In genomic region chrX:147349167-147349566, GRCm38 (mm10) we compare ENCODE assay signal across 29 mouse cellular contexts.
DNase-seq lines count a peak whose midpoint lies in the region; TF ChIP-seq lines count a peak whose summit lies in the region.
"Had no signal": no experiment of that assay in that cellular context is flagged by ENCODE, and none has a peak within 500 bp of the region (broad histone marks: within the 10 kb centered on the region; RNA-seq: fewer than 3 reads in every experiment).

No protein-coding gene starts in this region.

- H3K4me1 ChIP-seq in embryonic fibroblast, embryonic 13.5 days (ENCODE audit: control insufficient read depth, insufficient read depth, low read length): no peaks in the 10 kb centered on the region
- H3K4me1 ChIP-seq: embryonic facial prominence, embryonic 15.5 days; forebrain, embryonic 10.5 days; forebrain, embryonic 13.5 days; heart, embryonic 12.5 days; heart, embryonic 15.5 days; hindbrain, embryonic 10.5 days; hindbrain, embryonic 13.5 days; intestine, embryonic 15.5 days had no signal

- H3K36me3 ChIP-seq in C2C12 (ENCODE audit: control insufficient read depth, insufficient read depth): no peaks in the 10 kb centered on the region
- H3K36me3 ChIP-seq: embryonic facial prominence, embryonic 15.5 days; forebrain, embryonic 10.5 days; G1E; heart, embryonic 12.5 days; heart, embryonic 15.5 days; hindbrain, embryonic 10.5 days; hindbrain, embryonic 13.5 days; intestine, embryonic 15.5 days had no signal

- peak overlapping the region; percentile 57; the same call in 1 of the 2 replicates for H3K27ac ChIP-seq in embryonic fibroblast, embryonic 13.5 days (ENCODE audit: insufficient read depth, low read length)
- no peak overlapping the region for H3K27ac ChIP-seq in layer of hippocampus, adult 2 months
- H3K27ac ChIP-seq: embryonic facial prominence, embryonic 15.5 days; forebrain, embryonic 10.5 days; forebrain, embryonic 13.5 days; heart, embryonic 15.5 days; hindbrain, embryonic 10.5 days; hindbrain, embryonic 13.5 days; intestine, embryonic 15.5 days had no signal

- no peaks in the 10 kb centered on the region for H3K79me2 ChIP-seq in C2C12 (ENCODE audit: control insufficient read depth, insufficient read depth)

- no peak for TF ChIP-seq POLR2A in embryonic fibroblast, embryonic 13.5 days (IDR thresholded peaks at IDR 0.05; ENCODE audit: low read depth, low read length)

- H3K4me3 ChIP-seq in C2C12 (ENCODE audit: insufficient read depth, poor library complexity, severe bottlenecking): no peak overlapping the region
- no peak overlapping the region for H3K4me3 ChIP-seq in embryonic fibroblast, embryonic 13.5 days (ENCODE audit: insufficient read depth, low read length)
- H3K4me3 ChIP-seq in layer of hippocampus, adult 2 months: no peak overlapping the region
- H3K4me3 ChIP-seq: embryonic facial prominence, embryonic 15.5 days; erythroblast, embryonic 14.5 days; forebrain, embryonic 10.5 days; forebrain, embryonic 13.5 days; heart, embryonic 12.5 days; heart, embryonic 15.5 days; hindbrain, embryonic 10.5 days; hindbrain, embryonic 13.5 days; intestine, embryonic 15.5 days had no signal

- no peak for TF ChIP-seq CTCF in C2C12 (IDR thresholded peaks at IDR 0.05; ENCODE audit: control insufficient read depth, insufficient read depth, insufficient read length)
- no peak for TF ChIP-seq CTCF in embryonic fibroblast, embryonic 13.5 days (IDR thresholded peaks at IDR 0.05; ENCODE audit: borderline replicate concordance, insufficient read depth, low read length)
- no peak for TF ChIP-seq CTCF in layer of hippocampus, adult 2 months (conservative IDR thresholded peaks at IDR 0.05)

- H3K27me3 ChIP-seq in C2C12 (ENCODE audit: control insufficient read depth, insufficient read depth, insufficient read length): no peaks in the 10 kb centered on the region
- H3K27me3 ChIP-seq: CH12.LX; embryonic facial prominence, embryonic 15.5 days; forebrain, embryonic 13.5 days; heart, embryonic 12.5 days; heart, embryonic 15.5 days; hindbrain, embryonic 13.5 days; intestine, embryonic 15.5 days had no signal

- peak; percentile 0 for DNase-seq in 3134 (ENCODE audit: extremely low read depth, insufficient read length, low spot score)
- no peak for DNase-seq in kidney, postnatal 25 days
- no peak for DNase-seq in ovary, postnatal 10 days (ENCODE audit: low spot score)
- no peak for DNase-seq in layer of hippocampus, adult 2 months (ENCODE audit: low spot score in 2 of 2)
- DNase-seq: adrenal gland, adult 8-10 months; adrenal gland, postnatal 25 days; cerebellum, adult 11-12 months; cerebellum, adult 8-10 months; cerebellum, postnatal 10 days; cerebellum, postnatal 36 days; embryo, embryonic 11 days; gastrocnemius, postnatal 14 days; heart, adult 11 months; heart, postnatal 10 days; heart, postnatal 36 days; kidney, adult 11 months had no signal

- H3ac ChIP-seq in C2C12 (ENCODE audit: control insufficient read depth, insufficient read length, low read depth): no peak overlapping the region

- no peaks in the 10 kb centered on the region for H3K79me3 ChIP-seq in C2C12 (ENCODE audit: low read depth)

TF ChIP-seq in C2C12, 6 proteins besides CTCF, POLR2A, EP300 and RAD21:
- peak; percentile 87 for TF ChIP-seq CEBPB (IDR thresholded peaks at IDR 0.05; ENCODE audit: low read depth)
- TF ChIP-seq USF1 (IDR thresholded peaks at IDR 0.05; ENCODE audit: low read depth): no peak
